Mouse (Mus musculus): ENCODE measurements around the gene Pabpc4l. TPM values are rescaled to one million over a fixed set of nuclear protein-coding genes. Genes with fewer than 3 reads are reported as not detected.
"Not testable (repeated sequence)": the region's sequence is repeated elsewhere in the genome, so short reads cannot be mapped to it uniquely, and the experiment has no call there.

The Pabpc4l gene
- polyA plus RNA-seq (2012; rRNA removed) = 0.74 and 0.88 TPM in 2 replicates

- no peak for DNase-seq (ENCODE audit: low spot score)
These were observed at the start of gene Pabpc4l for GRCm38 (mm10) chr3:46447481-46448265. Gene Pabpc4l, minus strand, starts transcription at chr3:46448219.

DNA sequence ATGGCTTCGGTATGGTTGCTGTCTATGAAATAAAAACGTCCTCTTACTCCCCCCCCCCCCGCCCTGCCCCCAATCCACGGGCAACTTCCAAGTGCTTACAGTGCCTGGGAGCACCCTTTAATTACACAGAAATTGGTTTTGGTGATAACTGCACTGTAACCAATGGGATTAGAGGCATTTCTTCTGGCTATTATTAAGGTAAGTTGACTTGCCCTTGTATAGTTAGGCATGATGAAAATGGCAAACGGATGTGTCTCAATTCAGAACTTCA, 42.9 kb upstream of the Pabpc4l start:
- no peak for DNase-seq (ENCODE audit: low spot score)

- no peak for DNase-seq (ENCODE audit: low spot score)
These were observed 42.3 kb upstream of the Pabpc4l start for GRCm38 (mm10) chr3:46490132-46490988.

DNA sequence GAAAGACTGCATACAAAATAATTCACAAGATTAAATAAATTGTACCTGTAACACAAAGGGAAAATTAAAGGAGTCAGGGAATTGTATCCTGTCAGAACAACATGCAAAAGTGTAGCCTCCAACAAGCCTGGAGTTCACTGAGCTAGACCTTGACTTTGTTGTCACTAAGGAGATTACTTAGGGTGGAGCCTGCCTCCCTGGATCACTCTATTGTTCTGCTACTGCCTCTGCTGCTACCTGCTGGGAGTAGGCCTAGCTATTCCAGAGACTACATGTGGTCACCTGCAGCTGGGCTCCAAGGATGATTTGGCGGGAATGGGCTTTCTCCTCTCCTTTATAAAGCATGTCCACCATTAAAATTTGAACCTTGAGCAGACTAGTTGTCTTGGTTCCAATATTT, 38.1 kb upstream of the Pabpc4l start:
- not testable (repeated sequence) for DNase-seq (ENCODE audit: low spot score)

DNA sequence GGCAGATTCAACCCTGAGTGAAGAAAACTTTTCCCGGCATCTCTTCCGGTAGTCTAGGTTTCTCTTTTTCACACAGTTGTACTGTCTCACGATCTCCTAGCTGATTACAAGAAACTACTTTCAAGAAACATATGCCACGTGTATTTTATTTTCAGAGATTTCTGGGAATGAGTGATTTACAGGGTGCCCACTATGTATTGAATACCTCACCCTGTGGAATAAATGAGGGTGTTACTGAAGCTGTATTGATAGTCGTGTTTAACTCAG, 180 bp upstream of the Pabpc4l start:
- no peak for DNase-seq (ENCODE audit: low spot score)

GRCm38 (mm10) chr3:46431416-46431815, 16.6 kb downstream of the Pabpc4l start:
- DNase-seq (ENCODE audit: low spot score) = no peak
